Mouse (Mus musculus): ENCODE data around the gene Timm8a1.

- no peak for TF ChIP-seq POLR2A (IDR thresholded peaks at IDR 0.05; ENCODE audit: borderline replicate concordance, extremely low read depth, insufficient read depth, insufficient read length, poor library complexity, severe bottlenecking)
- no peak for TF ChIP-seq CTCF (IDR thresholded peaks at IDR 0.05; ENCODE audit: borderline replicate concordance, extremely low read depth, insufficient read depth, insufficient read length)
Measured at GRCm38 (mm10) chrX:134582888-134583669, 41.4 kb upstream of the Timm8a1 start, which contains the start of gene Btk.
